Mouse (Mus musculus): ENCODE results near the gene Sema4d. TPM values are rescaled to one million over a fixed set of nuclear protein-coding genes. Genes with fewer than 3 reads are reported as not detected.
"Not testable (repeated sequence)": the region's sequence is repeated elsewhere in the genome, so short reads cannot be mapped to it uniquely, and the experiment has no call there.

Gene Sema4d
- polyA plus RNA-seq (2015; fragmentation: Nextera tagmentation; extraction: Ambion mirVana) = 19.6 and 20.3 TPM in 2 replicates

DNA sequence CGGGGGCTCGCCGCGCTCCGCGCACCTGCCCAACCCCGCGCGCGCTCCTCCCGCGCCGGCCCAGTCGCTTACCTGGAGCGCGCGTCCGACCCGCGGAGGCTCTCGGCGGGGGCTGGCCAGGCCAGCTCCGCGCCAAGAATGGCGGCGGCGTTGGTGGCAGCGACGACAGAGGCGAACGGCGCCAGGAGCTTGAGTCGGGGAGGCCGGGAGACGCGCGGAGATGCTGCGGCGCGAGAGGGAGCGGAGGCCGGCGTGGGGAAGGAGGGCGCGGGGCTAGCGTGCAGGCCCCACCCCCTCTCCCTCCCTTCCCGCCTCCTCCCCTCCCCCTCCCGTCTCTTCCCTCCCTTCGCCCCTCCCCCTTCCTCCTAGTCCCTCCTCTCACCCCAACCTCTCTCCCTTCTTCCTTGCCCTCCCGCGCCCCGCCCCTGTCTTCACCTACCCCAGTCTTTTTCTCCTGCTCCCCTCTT lies at the start of gene Sema4d:
Gene Sema4d (minus strand): TSS at position 323 of the 467 bp plus-strand sequence.
- H3K9ac ChIP-seq = peak within 1 kb of the TSS; percentile 77
- WGBS = 0% methylated on average over 50 of the region's 52 CpGs
- peaks cover 30% of the 10 kb centered on the region for H3K4me1 ChIP-seq
- no peaks in the 10 kb centered on the region for H3K36me3 ChIP-seq
- no peaks in the 10 kb centered on the region for H3K9me3 ChIP-seq (replicated peaks)
- H3K4me3 ChIP-seq (replicated peaks) = peak within 1 kb of the TSS; percentile 84
- ATAC-seq (replicated peaks; ENCODE audit: low FRiP score) = peak; percentile 66
- H3K27me3 ChIP-seq = peaks cover 23% of the 10 kb centered on the region
- peak within 1 kb of the TSS; percentile 73 for H3K27ac ChIP-seq
- H3K4me2 ChIP-seq = peak within 1 kb of the TSS; percentile 98

DNA sequence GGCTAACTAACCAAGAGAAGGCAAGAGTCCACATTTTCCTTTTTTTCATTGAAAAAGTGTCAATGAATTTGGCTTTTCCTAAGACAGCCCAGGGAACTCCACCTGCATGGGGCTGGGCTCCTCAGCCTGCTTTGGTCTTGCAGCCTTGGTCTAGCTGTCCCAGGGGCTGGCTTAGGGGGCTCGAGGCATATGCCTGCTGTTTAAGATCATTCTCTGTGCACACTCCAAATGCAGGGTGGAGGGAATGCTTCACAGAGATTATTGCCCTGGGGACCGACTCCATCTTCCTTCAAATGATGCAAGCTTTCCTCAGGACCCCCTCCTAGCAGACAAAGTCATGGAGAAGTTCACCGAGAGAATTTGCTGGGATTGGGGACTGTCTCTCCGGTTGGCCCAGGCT lies 49.8 kb upstream of the Sema4d start:
- no peak overlapping the region for H3K9ac ChIP-seq
- peaks cover 50% of the 10 kb centered on the region for H3K4me1 ChIP-seq
- H3K9me3 ChIP-seq (replicated peaks) = no peaks in the 10 kb centered on the region
- 70% methylated on average over 4 of the region's 4 CpGs for WGBS
- no peak overlapping the region for H3K27ac ChIP-seq
- ATAC-seq (replicated peaks; ENCODE audit: low FRiP score) = no peak
- peaks cover 32% of the 10 kb centered on the region for H3K27me3 ChIP-seq
- H3K4me3 ChIP-seq (replicated peaks) = no peak overlapping the region
- no peaks in the 10 kb centered on the region for H3K36me3 ChIP-seq
- H3K4me2 ChIP-seq = no peak overlapping the region

DNA sequence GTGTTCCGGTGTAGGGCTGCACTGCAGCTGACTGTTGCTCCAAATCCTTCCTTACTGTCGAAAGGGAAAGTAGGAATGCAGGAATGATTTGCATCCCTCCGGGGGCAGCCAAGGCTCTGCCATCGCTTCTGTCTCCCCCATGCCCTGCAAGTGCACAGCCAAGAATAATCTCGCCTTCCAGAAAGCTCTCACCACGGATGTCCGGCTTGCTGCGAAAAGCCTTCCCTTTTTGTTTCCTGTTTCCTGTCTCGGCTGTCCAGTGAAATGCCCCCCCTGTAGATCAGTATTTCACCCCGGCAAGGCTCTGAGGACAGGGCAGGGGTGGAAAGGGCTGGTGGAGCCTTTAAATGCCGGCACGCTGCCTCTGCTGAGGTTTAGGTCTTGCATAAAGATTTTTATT lies 49.2 kb upstream of the Sema4d start:
- peak overlapping the region; percentile 19 for H3K4me3 ChIP-seq (replicated peaks)
- ATAC-seq (replicated peaks; ENCODE audit: low FRiP score) = no peak
- peaks cover 44% of the 10 kb centered on the region for H3K4me1 ChIP-seq
- H3K36me3 ChIP-seq = no peaks in the 10 kb centered on the region
- 5% methylated on average over 12 of the region's 12 CpGs for WGBS
- 0 out of 2 replicates have a peak overlapping the region, but pooled peaks have one; percentile 17 for H3K9ac ChIP-seq
- H3K9me3 ChIP-seq (replicated peaks) = no peaks in the 10 kb centered on the region
- H3K27ac ChIP-seq = 0 out of 2 replicates have a peak overlapping the region, but pooled peaks have one; percentile 28
- peaks cover 32% of the 10 kb centered on the region for H3K27me3 ChIP-seq
- H3K4me2 ChIP-seq = peak overlapping the region; percentile 54

DNA sequence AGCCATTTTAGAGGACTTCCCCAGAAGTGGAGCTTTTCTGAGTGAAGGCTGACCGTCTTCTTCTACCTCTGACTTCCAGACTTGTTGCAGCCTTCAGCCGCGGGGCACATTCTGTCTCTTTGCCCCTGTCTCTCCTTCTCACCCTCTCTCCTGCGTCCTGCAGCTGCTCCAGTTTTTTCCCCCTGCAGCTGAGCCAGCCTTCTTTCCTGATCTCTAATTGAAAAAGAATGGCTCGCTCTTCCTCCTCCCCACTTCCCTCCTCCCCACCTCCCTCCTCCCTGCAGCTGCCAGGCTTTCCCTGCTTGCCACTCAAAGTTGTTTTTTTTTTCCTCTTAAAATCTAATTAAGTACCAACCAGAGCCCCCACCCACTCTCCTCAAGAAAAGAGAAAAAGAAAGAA lies 48.6 kb upstream of the Sema4d start:
- no peaks in the 10 kb centered on the region for H3K36me3 ChIP-seq
- H3K27me3 ChIP-seq = peaks cover 32% of the 10 kb centered on the region
- 0 out of 2 replicates have a peak overlapping the region, but pooled peaks have one; percentile 28 for H3K27ac ChIP-seq
- peaks cover 39% of the 10 kb centered on the region for H3K4me1 ChIP-seq
- no peak for ATAC-seq (replicated peaks; ENCODE audit: low FRiP score)
- no peak overlapping the region for H3K9ac ChIP-seq
- 15% methylated on average over 5 of the region's 5 CpGs for WGBS
- H3K4me3 ChIP-seq (replicated peaks) = peak overlapping the region; percentile 19; the same call in 1 of the 2 replicates
- no peaks in the 10 kb centered on the region for H3K9me3 ChIP-seq (replicated peaks)
- H3K4me2 ChIP-seq = peak overlapping the region; percentile 54

DNA sequence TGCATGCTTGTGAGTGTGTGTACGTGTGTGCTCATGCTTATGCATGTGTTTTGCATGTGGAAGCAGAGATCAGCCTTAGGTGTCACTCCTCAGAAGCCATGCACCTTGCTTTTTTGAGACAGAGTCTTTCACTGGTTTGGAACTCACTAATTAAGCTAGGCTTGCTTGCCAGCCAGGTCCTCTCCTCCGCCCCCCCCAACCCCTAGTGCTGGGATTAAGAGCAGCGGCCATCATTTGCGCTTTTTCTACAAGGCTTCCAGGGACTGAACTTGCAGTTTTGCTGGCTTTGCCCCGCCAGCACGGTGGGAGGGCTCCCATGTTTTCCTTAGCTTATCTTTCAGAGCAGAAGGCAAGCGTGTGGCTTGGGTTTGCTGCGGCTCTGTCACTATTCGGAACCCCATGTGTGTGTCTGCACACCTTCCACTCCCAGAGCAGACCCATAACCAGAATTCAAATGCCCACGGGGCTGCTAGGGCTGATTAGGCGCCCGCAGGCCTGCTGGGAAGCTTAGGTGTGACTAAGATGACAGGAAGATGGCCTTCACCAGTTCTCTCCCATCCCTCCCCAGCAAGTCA lies 48.1 kb upstream of the Sema4d start:
- peaks cover 32% of the 10 kb centered on the region for H3K27me3 ChIP-seq
- H3K9me3 ChIP-seq (replicated peaks) = no peaks in the 10 kb centered on the region
- no peaks in the 10 kb centered on the region for H3K36me3 ChIP-seq
- peaks cover 41% of the 10 kb centered on the region for H3K4me1 ChIP-seq
- ATAC-seq (replicated peaks; ENCODE audit: low FRiP score) = no peak
- H3K9ac ChIP-seq = no peak overlapping the region
- H3K27ac ChIP-seq = no peak overlapping the region
- peak overlapping the region; percentile 54 for H3K4me2 ChIP-seq
- 31% methylated on average over 12 of the region's 12 CpGs for WGBS
- no peak overlapping the region for H3K4me3 ChIP-seq (replicated peaks)

DNA sequence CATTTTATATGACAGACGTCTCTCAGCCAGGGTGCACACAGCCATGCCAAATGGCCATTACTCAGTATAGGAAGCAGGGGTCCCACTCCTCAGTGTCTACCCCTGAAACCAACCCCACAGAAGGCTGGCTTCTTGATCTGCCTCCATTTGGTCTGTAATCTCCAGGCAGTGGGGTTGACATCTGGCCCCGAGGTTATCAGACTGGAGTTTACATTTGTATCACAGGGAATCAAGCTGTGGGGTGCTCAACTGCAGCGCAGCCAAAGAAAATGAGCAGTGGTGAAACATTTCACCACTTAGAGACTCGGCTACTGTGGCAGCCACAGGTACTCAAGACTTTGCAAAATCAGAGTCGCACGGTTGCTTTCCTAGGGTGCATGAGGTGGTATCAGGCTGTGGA lies 47.2 kb upstream of the Sema4d start:
- H3K9ac ChIP-seq = no peak overlapping the region
- ATAC-seq (replicated peaks; ENCODE audit: low FRiP score) = no peak
- H3K4me3 ChIP-seq (replicated peaks) = no peak overlapping the region
- H3K4me2 ChIP-seq = no peak overlapping the region
- no peak overlapping the region for H3K27ac ChIP-seq
- H3K9me3 ChIP-seq (replicated peaks) = no peaks in the 10 kb centered on the region
- peaks cover 32% of the 10 kb centered on the region for H3K27me3 ChIP-seq
- 48% methylated on average over 6 of the region's 6 CpGs for WGBS
- peaks cover 37% of the 10 kb centered on the region for H3K4me1 ChIP-seq
- H3K36me3 ChIP-seq = no peaks in the 10 kb centered on the region

DNA sequence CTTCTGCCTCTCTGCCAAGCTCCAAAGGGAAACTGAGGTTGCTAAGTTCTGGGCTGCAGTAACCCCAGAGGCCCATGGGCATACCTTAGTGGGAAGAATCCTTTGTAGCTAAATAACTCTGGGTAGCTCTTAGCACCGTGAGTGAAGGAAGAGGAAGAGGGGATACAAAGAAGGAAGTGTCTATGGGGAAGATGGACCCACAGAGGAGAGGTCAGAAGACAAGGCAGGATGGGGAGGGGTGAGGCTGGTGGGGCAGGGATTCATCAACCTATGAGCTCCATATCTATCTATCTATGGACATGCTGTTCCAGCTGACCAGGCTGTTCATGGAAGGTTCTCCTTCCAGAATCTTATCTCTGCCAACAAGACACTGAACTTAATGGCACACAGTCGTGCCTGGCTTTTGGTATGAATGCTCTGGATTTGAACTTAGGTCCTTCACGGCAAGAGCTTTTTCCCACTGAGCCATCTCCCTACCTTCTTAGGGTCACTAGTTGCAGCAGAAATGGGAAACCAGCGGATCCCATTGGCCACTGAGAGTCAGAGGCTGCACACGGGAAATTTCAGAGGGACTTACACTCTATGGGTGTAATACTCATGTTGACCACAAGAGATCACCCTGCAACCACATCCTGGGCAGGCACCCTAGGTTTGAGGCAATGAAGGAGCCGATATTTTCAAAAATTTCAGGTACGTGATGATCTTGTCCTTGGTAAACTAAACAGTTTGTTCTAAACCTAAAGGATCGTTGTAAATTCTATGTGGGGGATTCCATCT lies 45.9 kb upstream of the Sema4d start:
- peaks cover 32% of the 10 kb centered on the region for H3K27me3 ChIP-seq

DNA sequence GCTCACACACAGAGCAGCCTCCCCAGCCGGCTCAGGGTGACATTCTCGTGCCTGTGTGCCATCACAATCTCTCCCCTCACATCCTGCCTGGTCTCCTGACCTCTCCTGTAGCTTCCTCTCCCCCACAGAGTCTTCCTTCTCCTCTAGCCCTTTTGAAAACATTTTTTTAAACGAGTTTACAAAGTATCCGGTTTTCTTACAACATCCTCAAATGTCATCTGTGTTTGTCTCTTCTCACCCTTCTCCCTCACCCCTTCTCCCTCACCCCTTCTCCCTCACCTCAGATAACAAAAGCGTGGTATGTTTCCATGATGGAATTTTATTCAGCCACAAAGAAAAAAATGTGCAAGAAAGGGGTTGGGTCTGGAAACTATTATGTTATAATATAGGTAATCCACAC lies 43.9 kb upstream of the Sema4d start:
- Histone ChIP-seq H3K27me3 (peaks cover 25% of the 10 kb centered on the region), H3K9ac (no peak overlapping the region), H3K4me3 (replicated peaks) (no peak overlapping the region), H3K27ac (no peak overlapping the region), H3K36me3 (no peaks in the 10 kb centered on the region), H3K4me1 (peaks cover 25% of the 10 kb centered on the region), H3K4me2 (no peak overlapping the region), H3K9me3 (replicated peaks) (no peaks in the 10 kb centered on the region)
- WGBS = 16% methylated on average over 5 of the region's 5 CpGs
- ATAC-seq (replicated peaks; ENCODE audit: low FRiP score) = no peak

More for the DNA sequence above, 45.9 kb upstream of the Sema4d start:
- Histone ChIP-seq H3K9me3 (replicated peaks) (no peaks in the 10 kb centered on the region), H3K4me3 (replicated peaks) (no peak overlapping the region), H3K9ac (no peak overlapping the region), H3K4me1 (peaks cover 28% of the 10 kb centered on the region), H3K36me3 (no peaks in the 10 kb centered on the region), H3K27ac (no peak overlapping the region), H3K4me2 (no peak overlapping the region)
- WGBS = 20% methylated on average over 8 of the region's 8 CpGs
- no peak for ATAC-seq (replicated peaks; ENCODE audit: low FRiP score)

DNA sequence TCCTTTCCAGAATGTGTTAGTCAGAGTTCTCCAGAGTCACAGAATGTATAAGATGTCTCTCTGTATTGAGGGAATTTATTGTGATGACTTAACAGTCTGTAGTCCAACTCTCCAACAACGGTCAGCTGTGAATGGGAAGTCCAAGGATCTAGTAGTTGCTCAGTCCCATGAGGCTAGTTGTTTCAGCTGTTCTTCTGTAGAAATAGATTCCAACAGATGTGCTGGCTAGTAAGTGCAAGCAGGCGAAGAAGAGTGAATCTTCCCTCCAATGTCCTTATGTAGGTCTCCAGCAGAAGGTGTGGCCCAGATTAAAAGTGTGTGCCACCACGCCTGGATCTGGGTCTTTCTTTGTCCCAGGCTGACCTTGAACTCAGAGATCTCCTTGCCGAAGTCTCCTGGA lies 41.7 kb upstream of the Sema4d start:
- not testable (repeated sequence) for H3K27ac ChIP-seq; ATAC-seq (replicated peaks; ENCODE audit: low FRiP score); H3K9me3 ChIP-seq (replicated peaks); H3K27me3 ChIP-seq; H3K4me3 ChIP-seq (replicated peaks); H3K4me2 ChIP-seq; H3K36me3 ChIP-seq; H3K9ac ChIP-seq
- peaks cover 15% of the 10 kb centered on the region for H3K4me1 ChIP-seq
- 80% methylated on average over 4 of the region's 4 CpGs for WGBS

DNA sequence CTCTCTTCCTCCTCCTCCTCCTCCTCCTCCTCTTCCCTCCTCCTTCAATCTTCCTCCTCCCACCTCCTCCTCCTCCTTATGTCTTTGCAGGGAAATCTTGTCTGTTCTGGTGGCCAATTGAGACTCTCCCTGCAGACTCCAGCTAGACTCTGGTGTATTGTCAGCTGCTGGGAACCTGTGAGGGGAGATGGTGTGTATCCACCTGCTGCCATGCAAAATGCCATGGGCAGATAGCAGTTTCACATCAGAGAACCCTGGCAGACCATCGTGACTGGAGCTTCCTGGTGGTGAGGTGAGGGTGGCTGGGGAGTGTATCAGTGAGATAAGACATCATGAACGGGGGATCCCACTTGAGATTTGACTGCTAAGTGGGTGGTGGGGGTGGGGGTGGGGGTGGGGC lies 41.0 kb upstream of the Sema4d start:
- Histone ChIP-seq H3K4me1 (peaks cover 15% of the 10 kb centered on the region), H3K4me2 (no peak overlapping the region), H3K27ac (no peak overlapping the region), H3K9me3 (replicated peaks) (no peaks in the 10 kb centered on the region), H3K36me3 (no peaks in the 10 kb centered on the region), H3K4me3 (replicated peaks) (no peak overlapping the region), H3K27me3 (peaks cover 5% of the 10 kb centered on the region; the same call in 1 of the 2 replicates), H3K9ac (no peak overlapping the region)
- no peak for ATAC-seq (replicated peaks; ENCODE audit: low FRiP score)
- WGBS = 63% methylated on average over 2 of the region's 2 CpGs

DNA sequence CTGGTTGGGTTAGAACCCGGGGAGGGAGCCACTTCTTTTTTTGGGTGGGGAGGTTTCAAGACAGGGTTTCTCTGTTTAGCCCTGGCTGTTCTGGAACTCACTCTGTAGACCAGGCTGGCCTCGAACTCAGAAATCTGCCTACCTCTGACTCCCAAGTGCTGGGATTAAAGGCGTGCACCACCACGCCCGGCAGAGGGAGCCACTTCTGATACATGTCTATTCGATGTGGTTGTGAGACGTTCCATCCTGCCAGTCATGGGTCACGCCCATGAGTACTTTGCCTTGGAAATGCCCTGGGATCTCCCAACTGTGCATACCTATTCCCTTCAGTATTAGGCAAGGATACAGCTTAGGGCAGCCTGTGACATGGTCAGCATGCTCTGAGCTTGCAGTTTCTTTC lies 40.5 kb upstream of the Sema4d start:
- not testable (repeated sequence) for ATAC-seq (replicated peaks; ENCODE audit: low FRiP score); H3K4me3 ChIP-seq (replicated peaks); H3K27me3 ChIP-seq; H3K9me3 ChIP-seq (replicated peaks); H3K27ac ChIP-seq; H3K4me2 ChIP-seq; H3K9ac ChIP-seq; H3K36me3 ChIP-seq
- 59% methylated on average over 8 of the region's 8 CpGs for whole genome bisulfite sequencing
- H3K4me1 ChIP-seq = peaks cover 15% of the 10 kb centered on the region

DNA sequence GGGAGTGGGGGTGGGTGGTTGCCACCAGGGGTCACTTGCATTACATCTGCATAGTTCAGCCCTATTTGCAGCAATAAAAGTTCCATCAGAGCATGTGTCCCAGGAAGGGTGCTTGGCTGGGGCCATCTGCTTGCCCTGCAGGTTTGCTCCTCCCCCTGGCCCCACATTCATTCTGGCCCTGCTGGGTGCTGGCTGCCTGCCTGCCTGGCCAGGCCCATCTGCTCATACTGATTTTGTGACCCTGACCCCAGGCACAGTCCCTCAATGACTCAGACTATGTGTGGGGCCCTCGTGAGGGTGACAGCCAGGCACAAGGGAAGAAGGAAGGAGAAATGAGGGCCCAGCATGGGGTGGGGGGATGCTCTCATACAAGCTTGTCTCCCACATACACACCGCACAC lies 40.1 kb upstream of the Sema4d start:
- no peaks in the 10 kb centered on the region for H3K36me3 ChIP-seq
- H3K27me3 ChIP-seq = no peaks in the 10 kb centered on the region
- no peak for ATAC-seq (replicated peaks; ENCODE audit: low FRiP score)
- WGBS = 46% methylated on average over 2 of the region's 2 CpGs
- H3K4me3 ChIP-seq (replicated peaks) = no peak overlapping the region
- no peaks in the 10 kb centered on the region for H3K9me3 ChIP-seq (replicated peaks)
- no peak overlapping the region for H3K9ac ChIP-seq
- no peak overlapping the region for H3K27ac ChIP-seq
- H3K4me1 ChIP-seq = peaks cover 15% of the 10 kb centered on the region
- H3K4me2 ChIP-seq = no peak overlapping the region
